Mouse (Mus musculus) liver, adult 2 months (tissue): ENCODE results near the gene Fut2. TPM values are rescaled to one million over a fixed set of nuclear protein-coding genes. Genes with fewer than 3 reads are reported as not detected.

Experiments
- DNase-seq: peaks from one replicate; pipeline ENCODE4 v3.0.0-alpha.2; 2011; ENCODE audit warnings: low read depth, low spot score; ENCODE audit errors: extremely low read depth
- H3K27ac ChIP-seq: fragments of 200-500 bp; replicated peaks from 2 replicates; pipeline ENCODE4 v1.5.1; 2012; ENCODE audit warnings: low read depth, mild to moderate bottlenecking, control low read depth, inconsistent platforms, low read length; ENCODE audit not compliant: insufficient read depth
- H3K27me3 ChIP-seq: fragments of 200-500 bp; 2 replicates; pipeline ENCODE4 v1.6.1; 2012; ENCODE audit warnings: mild to moderate bottlenecking, moderate library complexity, low read length, inconsistent platforms; ENCODE audit not compliant: control insufficient read depth, insufficient read depth
- H3K36me3 ChIP-seq: fragments of 200-500 bp; 2 replicates; pipeline ENCODE4 v1.6.1; 2012; ENCODE audit warnings: low read length, inconsistent platforms; ENCODE audit not compliant: control insufficient read depth, insufficient read depth
- H3K4me1 ChIP-seq: fragments of 200-500 bp; 2 replicates; pipeline ENCODE4 v1.6.1; 2011; ENCODE audit warnings: low read length; ENCODE audit not compliant: control insufficient read depth, insufficient read depth
- H3K4me3 ChIP-seq: fragments of 200-500 bp; 2 replicates; pipeline ENCODE4 v1.5.1; 2011; ENCODE audit warnings: low read depth, mild to moderate bottlenecking, control low read depth, low read length, moderate library complexity; ENCODE audit not compliant: insufficient read depth
- H3K79me2 ChIP-seq: fragments of 200-500 bp; 2 replicates; pipeline ENCODE4 v1.6.1; 2012; ENCODE audit warnings: inconsistent platforms, mild to moderate bottlenecking, low read length, moderate library complexity; ENCODE audit not compliant: control insufficient read depth, insufficient read depth
- H3K9ac ChIP-seq: fragments of 200-500 bp; 2 replicates; pipeline ENCODE4 v1.6.1; 2012; ENCODE audit warnings: low read depth, mild to moderate bottlenecking, control low read depth, inconsistent platforms, low read length
- CTCF ChIP-seq: fragments of 200-500 bp; IDR thresholded peaks from 2 replicates; pipeline ENCODE4 v1.5.1; 2011; ENCODE audit warnings: low read depth, low read length, control low read depth
- POLR2A ChIP-seq: fragments of 200-500 bp; IDR thresholded peaks from 2 replicates; pipeline ENCODE4 v1.6.1; 2011; ENCODE audit warnings: low read length, control low read depth; ENCODE audit not compliant: insufficient read depth; ENCODE audit errors: extremely low read depth
- WGBS: fragments of 180-500 bp; shearing (Covaris S2); methylation state at CpG from one replicate; pipeline ENCODE4 v1.1.7; 2018; 5-methylcytosine and 5-hydroxymethylcytosine counted together
- polyA plus RNA-seq: library from polyadenylated mRNA; depleted of rRNA; stranded (reverse); fragments of >200 nt; gene quantifications from 2 replicates; pipeline ENCODE4 v1.2.3, GENCODE M21; 2012; rRNA removed
- total RNA-seq: library from RNA; depleted of rRNA; stranded (reverse); fragments of >200 nt; gene quantifications from 2 replicates; pipeline ENCODE4 v1.2.3, GENCODE M21; 2014; rRNA removed

Fut2 gene
- total and polyA plus RNA-seq, 2 experiments = 0.05 to 0.18 TPM

GRCm38 (mm10) chr7:45598960-45599879, 67.0 kb downstream of the Fut2 start:
- no peak overlapping the region for H3K9ac ChIP-seq
- no peaks in the 10 kb centered on the region for H3K36me3 ChIP-seq
- H3K79me2 ChIP-seq = no peaks in the 10 kb centered on the region
- 58% methylated on average over 18 of the region's 18 CpGs for WGBS
- TF ChIP-seq POLR2A (no peak), CTCF (no peak)
- DNase-seq = no peak
- no peak overlapping the region for H3K4me3 ChIP-seq
- H3K27me3 ChIP-seq = no peaks in the 10 kb centered on the region
- peaks cover 11% of the 10 kb centered on the region for H3K4me1 ChIP-seq
- no peak overlapping the region for H3K27ac ChIP-seq

Other genes starting within 250 kb of the Fut2 start
Only the 30 nearest of the 35 such genes appear.
- gene Ftl1, start 206.5 kb downstream of the Fut2 start, total RNA-seq = 3,170 and 4,966 TPM in 2 replicates
- gene Ftl1, start 206.5 kb downstream of the Fut2 start, polyA plus RNA-seq = 12,947 and 13,613 TPM in 2 replicates
- gene Bax, start 199.5 kb downstream of the Fut2 start, total RNA-seq = 19.5 and 23.8 TPM in 2 replicates
- gene Bax, start 199.5 kb downstream of the Fut2 start, polyA plus RNA-seq = 49.8 and 62.0 TPM in 2 replicates
- 0.07 and 0.18 TPM in 2 replicates for gene Tulp2, start 184.5 kb downstream of the Fut2 start, total RNA-seq
- 0.30 and 0.31 TPM in 2 replicates for gene Tulp2, start 184.5 kb downstream of the Fut2 start, polyA plus RNA-seq
- 1.3 and 5.7 TPM in 2 replicates for gene Gm45808, start 179.6 kb downstream of the Fut2 start, total RNA-seq
- 0.28 and 1.5 TPM in 2 replicates for gene Gm45808, start 179.6 kb downstream of the Fut2 start, polyA plus RNA-seq
- 73.7 and 79.3 TPM in 2 replicates for gene Dhdh, start 177.6 kb downstream of the Fut2 start, total RNA-seq
- 37.2 and 37.7 TPM in 2 replicates for gene Dhdh, start 177.6 kb downstream of the Fut2 start, polyA plus RNA-seq
- 68.1 and 84.8 TPM in 2 replicates for gene Nucb1, start 156.0 kb downstream of the Fut2 start, total RNA-seq
- 307 and 310 TPM in 2 replicates for gene Nucb1, start 156.0 kb downstream of the Fut2 start, polyA plus RNA-seq
- 4.3 and 4.4 TPM in 2 replicates for gene Ppp1r15a, start 140.1 kb downstream of the Fut2 start, total RNA-seq
- 10.8 and 14.9 TPM in 2 replicates for gene Ppp1r15a, start 140.1 kb downstream of the Fut2 start, polyA plus RNA-seq
- 0.55 and 0.60 TPM in 2 replicates for gene Plekha4, start 140.1 kb downstream of the Fut2 start, total RNA-seq
- gene Plekha4, start 140.1 kb downstream of the Fut2 start, polyA plus RNA-seq = 1.00 and 1.8 TPM in 2 replicates
- not detected in 2 replicates for gene Hsd17b14, start 111.5 kb downstream of the Fut2 start, total RNA-seq
- not detected in 2 replicates for gene Hsd17b14, start 111.5 kb downstream of the Fut2 start, polyA plus RNA-seq
- 14.7 and 18.1 TPM in 2 replicates for gene Bcat2, start 96.2 kb downstream of the Fut2 start, total RNA-seq
- 41.0 and 54.5 TPM in 2 replicates for gene Bcat2, start 96.2 kb downstream of the Fut2 start, polyA plus RNA-seq
- 0.94 and 1.0 TPM in 2 replicates for gene Fgf21, start 50.9 kb downstream of the Fut2 start, total RNA-seq
- 3.7 and 4.3 TPM in 2 replicates for gene Fgf21, start 50.9 kb downstream of the Fut2 start, polyA plus RNA-seq
- gene Fut1, start 49.1 kb downstream of the Fut2 start, total RNA-seq = not detected in 2 replicates
- 0.15 and 0.21 TPM in 2 replicates for gene Fut1, start 49.1 kb downstream of the Fut2 start, polyA plus RNA-seq
- gene Izumo1, start 44.6 kb downstream of the Fut2 start, total RNA-seq = 0.09 TPM in 1 of 2 replicates, not detected in the other
- 0.04 and 0.13 TPM in 2 replicates for gene Izumo1, start 44.6 kb downstream of the Fut2 start, polyA plus RNA-seq
- 2.3 and 4.3 TPM in 2 replicates for gene Rasip1, start 38.9 kb downstream of the Fut2 start, total RNA-seq
- gene Rasip1, start 38.9 kb downstream of the Fut2 start, polyA plus RNA-seq = 3.6 and 5.1 TPM in 2 replicates
- gene Mamstr, start 26.4 kb downstream of the Fut2 start, total RNA-seq = 0.07 and 0.09 TPM in 2 replicates
- 0.10 and 0.19 TPM in 2 replicates for gene Mamstr, start 26.4 kb downstream of the Fut2 start, polyA plus RNA-seq
- gene Ntn5, start 17.6 kb upstream of the Fut2 start, total RNA-seq = not detected in 2 replicates
- not detected in 2 replicates for gene Ntn5, start 17.6 kb upstream of the Fut2 start, polyA plus RNA-seq
- not detected in 2 replicates for gene Sec1, start 28.0 kb upstream of the Fut2 start, total RNA-seq
- gene Sec1, start 28.0 kb upstream of the Fut2 start, polyA plus RNA-seq = not detected in 2 replicates
- 0.09 and 0.13 TPM in 2 replicates for gene Car11, start 33.4 kb upstream of the Fut2 start, total RNA-seq
- gene Car11, start 33.4 kb upstream of the Fut2 start, polyA plus RNA-seq = 0.59 and 1.6 TPM in 2 replicates
- 93.0 and 110 TPM in 2 replicates for gene Dbp, start 38.7 kb upstream of the Fut2 start, total RNA-seq
- gene Dbp, start 38.7 kb upstream of the Fut2 start, polyA plus RNA-seq = 8.6 and 17.0 TPM in 2 replicates
- gene Rpl18, start 49.1 kb upstream of the Fut2 start, total RNA-seq = 436 and 542 TPM in 2 replicates
- gene Rpl18, start 49.1 kb upstream of the Fut2 start, polyA plus RNA-seq = 366 and 534 TPM in 2 replicates
- 13.4 and 15.2 TPM in 2 replicates for gene Sphk2, start 51.6 kb upstream of the Fut2 start, total RNA-seq
- 62.9 and 80.1 TPM in 2 replicates for gene Sphk2, start 51.6 kb upstream of the Fut2 start, polyA plus RNA-seq
- gene Fam83e, start 54.8 kb upstream of the Fut2 start, total RNA-seq = 0.18 TPM in 1 of 2 replicates, not detected in the other
- 0.05 and 0.10 TPM in 2 replicates for gene Fam83e, start 54.8 kb upstream of the Fut2 start, polyA plus RNA-seq
- not detected in 2 replicates for gene Spaca4, start 59.4 kb upstream of the Fut2 start, total RNA-seq
- not detected in 2 replicates for gene Spaca4, start 59.4 kb upstream of the Fut2 start, polyA plus RNA-seq
- gene Lmtk3, start 117.3 kb upstream of the Fut2 start, total RNA-seq = not detected in 2 replicates
- 0.02 TPM in 1 of 2 replicates, not detected in the other for gene Lmtk3, start 117.3 kb upstream of the Fut2 start, polyA plus RNA-seq
- gene Sult2b1, start 118.3 kb upstream of the Fut2 start, total RNA-seq = not detected in 2 replicates
- 0.10 TPM in 1 of 2 replicates, not detected in the other for gene Sult2b1, start 118.3 kb upstream of the Fut2 start, polyA plus RNA-seq
- 18.1 and 20.9 TPM in 2 replicates for gene Cyth2, start 148.2 kb upstream of the Fut2 start, total RNA-seq
- gene Cyth2, start 148.2 kb upstream of the Fut2 start, polyA plus RNA-seq = 14.2 and 14.8 TPM in 2 replicates
- 0.07 TPM in 1 of 2 replicates, not detected in the other for gene Kcnj14, start 158.4 kb upstream of the Fut2 start, total RNA-seq
- gene Kcnj14, start 158.4 kb upstream of the Fut2 start, polyA plus RNA-seq = 0.11 TPM in 1 of 2 replicates, not detected in the other
- gene Grwd1, start 164.6 kb upstream of the Fut2 start, total RNA-seq = 5.3 and 6.8 TPM in 2 replicates
- gene Grwd1, start 164.6 kb upstream of the Fut2 start, polyA plus RNA-seq = 7.5 and 11.0 TPM in 2 replicates
- 68.9 and 85.4 TPM in 2 replicates for gene Kdelr1, start 206.4 kb upstream of the Fut2 start, total RNA-seq
- gene Kdelr1, start 206.4 kb upstream of the Fut2 start, polyA plus RNA-seq = 253 and 258 TPM in 2 replicates
- under 0.01 and 0.07 TPM in 2 replicates for gene Grin2d, start 212.0 kb upstream of the Fut2 start, total RNA-seq
- gene Grin2d, start 212.0 kb upstream of the Fut2 start, polyA plus RNA-seq = 0.19 and 0.20 TPM in 2 replicates